ENCODE assay signal across 9 mouse cellular contexts in the genomic region with DNA sequence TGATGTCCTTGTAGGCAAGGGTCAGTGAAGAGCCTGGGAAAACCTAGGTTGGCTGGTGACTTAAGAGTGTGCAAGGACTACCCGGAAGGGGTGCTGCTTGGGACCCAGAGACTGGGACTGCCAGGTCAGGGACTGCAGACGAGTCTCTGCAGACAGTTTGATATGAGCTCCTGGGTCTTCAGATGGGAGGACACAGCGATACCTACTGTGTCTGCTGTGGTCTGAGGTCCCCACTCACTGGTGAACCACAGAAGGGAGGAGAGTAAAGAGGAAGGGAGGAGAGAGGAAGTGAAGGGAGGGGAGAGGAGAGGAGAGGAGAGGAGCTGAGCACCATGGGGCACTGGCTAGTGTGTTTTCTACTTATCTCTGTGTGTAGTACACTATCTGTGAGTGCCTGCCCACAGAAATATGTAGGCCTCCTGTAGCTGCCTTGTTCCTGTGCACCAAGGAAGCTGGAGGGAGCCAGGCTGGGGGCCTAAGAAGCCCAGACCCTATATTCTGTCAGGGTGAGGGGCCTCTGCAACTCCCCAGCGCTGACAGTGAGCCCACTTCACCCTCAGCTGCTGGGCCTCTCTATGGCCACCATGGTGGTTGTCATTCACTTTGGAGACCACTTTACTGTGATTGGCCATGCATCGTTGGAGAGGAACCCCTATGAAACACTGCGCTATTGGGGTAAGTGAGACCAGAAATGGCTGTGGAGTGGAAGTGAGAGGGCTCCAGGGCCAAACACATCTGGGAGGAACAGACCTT. TPM values are rescaled to one million over a fixed set of nuclear protein-coding genes. Genes with fewer than 3 reads are reported as not detected.
DNase-seq lines count a peak whose midpoint lies in the region; ATAC-seq and TF ChIP-seq lines count a peak whose summit lies in the region.
"Had no signal": no experiment of that assay in that cellular context is flagged by ENCODE, and none has a peak within 500 bp of the region (broad histone marks: within the 10 kb centered on the region; RNA-seq: fewer than 3 reads in every experiment).

No protein-coding gene starts in this region.

- intact Hi-C loops in left cerebral cortex, postnatal 10 days (cut with DNase I) = no loop called here

- H3K4me1 ChIP-seq in intestine, embryonic 15.5 days (replicated peaks) = peaks cover 27% of the 10 kb centered on the region
- no peaks in the 10 kb centered on the region for H3K4me1 ChIP-seq in intestine, postnatal 0 days (replicated peaks; ENCODE audit: control insufficient read depth, insufficient read depth, low read length)
- H3K4me1 ChIP-seq in bone marrow macrophage, adult 2 months (ENCODE audit: control insufficient read depth, insufficient read depth, low read length) = peaks cover 40% of the 10 kb centered on the region
- H3K4me1 ChIP-seq in liver, embryonic 12.5 days = peaks cover 87% of the 10 kb centered on the region
- peaks cover 34% of the 10 kb centered on the region; the same call in 1 of the 2 replicates for H3K4me1 ChIP-seq in stomach, embryonic 16.5 days (ENCODE audit: control insufficient read depth, insufficient read depth, low read length)

- H3K27me3 ChIP-seq in intestine, embryonic 15.5 days (replicated peaks) = no peaks in the 10 kb centered on the region
- no peaks in the 10 kb centered on the region for H3K27me3 ChIP-seq in intestine, postnatal 0 days (replicated peaks; ENCODE audit: control insufficient read depth, insufficient read depth, low read length)
- no peaks in the 10 kb centered on the region for H3K27me3 ChIP-seq in liver, embryonic 12.5 days (replicated peaks)
- no peaks in the 10 kb centered on the region for H3K27me3 ChIP-seq in stomach, embryonic 16.5 days (ENCODE audit: control insufficient read depth, insufficient read depth, low read length)
- H3K27me3 ChIP-seq: embryonic facial prominence, embryonic 13.5 days had no signal

- no peak for TF ChIP-seq POLR2A in bone marrow macrophage, adult 2 months (IDR thresholded peaks at IDR 0.05; ENCODE audit: borderline replicate concordance, low read depth, low read length)

- H3K4me3 ChIP-seq in intestine, embryonic 15.5 days (replicated peaks) = no peak overlapping the region
- no peak overlapping the region for H3K4me3 ChIP-seq in intestine, postnatal 0 days (ENCODE audit: low read depth, low read length)
- peak overlapping the region; percentile 27 for H3K4me3 ChIP-seq in bone marrow macrophage, adult 2 months (ENCODE audit: insufficient read depth, low read length)
- peak overlapping the region; percentile 82 for H3K4me3 ChIP-seq in liver, embryonic 12.5 days
- peak overlapping the region; percentile 10; the same call in 1 of the 2 replicates for H3K4me3 ChIP-seq in stomach, embryonic 16.5 days (replicated peaks; ENCODE audit: low read length)
- H3K4me3 ChIP-seq: embryonic facial prominence, embryonic 13.5 days had no signal

- DNase-seq in gastrocnemius, adult 18-20 months (ENCODE audit: low spot score) = no peak
- no peak for DNase-seq in urinary bladder, postnatal 25 days (ENCODE audit: low spot score)
- no peak for DNase-seq in left cerebral cortex, postnatal 10 days (ENCODE audit: extremely low spot score in 1 of 2, low spot score in 2 of 2)

- WGBS in intestine, embryonic 15.5 days = 86% methylated on average over 6 of the region's 6 CpGs
- 88% methylated on average over 6 of the region's 6 CpGs for WGBS in intestine, postnatal 0 days
- WGBS in liver, embryonic 12.5 days (ENCODE audit: insufficient replicate concordance) = 14% methylated on average over 6 of the region's 6 CpGs
- 84% methylated on average over 6 of the region's 6 CpGs for WGBS in stomach, embryonic 16.5 days

- no peak for TF ChIP-seq CTCF in intestine, postnatal 0 days (IDR thresholded peaks at IDR 0.05; ENCODE audit: low read depth)
- TF ChIP-seq CTCF in bone marrow macrophage, adult 2 months (IDR thresholded peaks at IDR 0.05; ENCODE audit: low read depth, low read length) = no peak

- H3K36me3 ChIP-seq in intestine, embryonic 15.5 days = no peaks in the 10 kb centered on the region
- no peaks in the 10 kb centered on the region for H3K36me3 ChIP-seq in intestine, postnatal 0 days (ENCODE audit: control insufficient read depth, insufficient read depth)
- H3K36me3 ChIP-seq in liver, embryonic 12.5 days = peaks cover 38% of the 10 kb centered on the region
- H3K36me3 ChIP-seq in stomach, embryonic 16.5 days (ENCODE audit: control insufficient read depth, insufficient read depth, low read length) = no peaks in the 10 kb centered on the region
- H3K36me3 ChIP-seq: embryonic facial prominence, embryonic 13.5 days had no signal

- H3K9ac ChIP-seq in intestine, embryonic 15.5 days = no peak overlapping the region
- H3K9ac ChIP-seq in intestine, postnatal 0 days (ENCODE audit: low read depth, low read length) = no peak overlapping the region
- peak overlapping the region; percentile 93 for H3K9ac ChIP-seq in liver, embryonic 12.5 days
- H3K9ac ChIP-seq in stomach, embryonic 16.5 days (ENCODE audit: low read length) = peak overlapping the region; percentile 29; the same call in 1 of the 2 replicates

- H3K27ac ChIP-seq in intestine, embryonic 15.5 days = 0 out of 2 replicates have a peak overlapping the region, but pooled peaks have one; percentile 1
- H3K27ac ChIP-seq in intestine, postnatal 0 days (ENCODE audit: low read depth, low read length) = no peak overlapping the region
- peak overlapping the region; percentile 11 for H3K27ac ChIP-seq in bone marrow macrophage, adult 2 months (ENCODE audit: insufficient read depth, low read depth, low read length)
- peak overlapping the region; percentile 100 for H3K27ac ChIP-seq in liver, embryonic 12.5 days
- peak overlapping the region; percentile 26; the same call in 1 of the 2 replicates for H3K27ac ChIP-seq in stomach, embryonic 16.5 days (ENCODE audit: low read length)
- H3K27ac ChIP-seq: embryonic facial prominence, embryonic 13.5 days had no signal

- no peaks in the 10 kb centered on the region for H3K9me3 ChIP-seq in intestine, embryonic 15.5 days
- H3K9me3 ChIP-seq in intestine, postnatal 0 days (ENCODE audit: control insufficient read depth) = no peaks in the 10 kb centered on the region
- no peaks in the 10 kb centered on the region for H3K9me3 ChIP-seq in liver, embryonic 12.5 days (replicated peaks)
- no peaks in the 10 kb centered on the region for H3K9me3 ChIP-seq in stomach, embryonic 16.5 days (replicated peaks; ENCODE audit: control insufficient read depth, low read length)
- H3K9me3 ChIP-seq: embryonic facial prominence, embryonic 13.5 days had no signal

- ATAC-seq in intestine, embryonic 15.5 days = no peak
- no peak for ATAC-seq in intestine, postnatal 0 days
- peak; percentile 75 for ATAC-seq in liver, embryonic 12.5 days
- no peak for ATAC-seq in stomach, embryonic 16.5 days (ENCODE audit: insufficient read depth, low FRiP score)

- 0 out of 2 replicates have a peak overlapping the region, but pooled peaks have one; percentile 5 for H3K4me2 ChIP-seq in intestine, embryonic 15.5 days (replicated peaks)
- no peak overlapping the region for H3K4me2 ChIP-seq in intestine, postnatal 0 days (replicated peaks; ENCODE audit: low read depth)
- H3K4me2 ChIP-seq in liver, embryonic 12.5 days = peak overlapping the region; percentile 95
- no peak overlapping the region for H3K4me2 ChIP-seq in stomach, embryonic 16.5 days (ENCODE audit: low read depth, low read length)
- H3K4me2 ChIP-seq: embryonic facial prominence, embryonic 13.5 days had no signal

RNA-seq across cellular contexts. Expression of a gene that starts 0.7 kb away (rescaled TPM):
- 2.2 and 2.8 TPM in 2 replicates for polyA plus RNA-seq in intestine, embryonic 15.5 days (2015; fragmentation: Nextera tagmentation; extraction: Ambion mirVana)
- 0.74 and 0.77 TPM in 2 replicates for polyA plus RNA-seq in intestine, postnatal 0 days (2015; fragmentation: Nextera tagmentation; extraction: Ambion mirVana)
- polyA plus RNA-seq in bone marrow macrophage, adult 2 months (2012; ENCODE audit: insufficient read depth, insufficient read length, missing spikeins) = 23.9 and 25.7 TPM in 2 replicates
- polyA plus RNA-seq in liver, embryonic 12.5 days (2016; fragmentation: Nextera tagmentation; extraction: Ambion mirVana) = 105 and 106 TPM in 2 replicates
- polyA plus RNA-seq in stomach, embryonic 16.5 days (2015; fragmentation: Nextera tagmentation; extraction: Ambion mirVana) = 4.1 and 6.0 TPM in 2 replicates
- under 1 TPM in 1 of 2 experiments, not detected in 1; 0.40 TPM for total RNA-seq in gastrocnemius, adult 18-20 months (2021)
- total RNA-seq in left cerebral cortex, postnatal 10 days (2021) = under 1 TPM; 0.26 to 0.32 TPM

RNA-seq across cellular contexts. Expression of a gene that starts 36.5 kb away (rescaled TPM):
- polyA plus RNA-seq in intestine, embryonic 15.5 days (2015; fragmentation: Nextera tagmentation; extraction: Ambion mirVana) = 12.2 and 12.6 TPM in 2 replicates
- 5.4 and 6.8 TPM in 2 replicates for polyA plus RNA-seq in intestine, postnatal 0 days (2015; fragmentation: Nextera tagmentation; extraction: Ambion mirVana)
- not detected in 2 replicates for polyA plus RNA-seq in bone marrow macrophage, adult 2 months (2012; ENCODE audit: insufficient read depth, insufficient read length, missing spikeins)
- polyA plus RNA-seq in liver, embryonic 12.5 days (2016; fragmentation: Nextera tagmentation; extraction: Ambion mirVana) = 1.3 TPM in 2 replicates
- 6.2 and 6.7 TPM in 2 replicates for polyA plus RNA-seq in stomach, embryonic 16.5 days (2015; fragmentation: Nextera tagmentation; extraction: Ambion mirVana)
- not detected for total RNA-seq in gastrocnemius, adult 18-20 months (2021)
- under 1 TPM; 0.43 to 0.58 TPM for total RNA-seq in left cerebral cortex, postnatal 10 days (2021)

RNA-seq across cellular contexts. Expression of a gene that starts 47.0 kb away (rescaled TPM):
- 411 and 413 TPM in 2 replicates for polyA plus RNA-seq in intestine, embryonic 15.5 days (2015; fragmentation: Nextera tagmentation; extraction: Ambion mirVana)
- polyA plus RNA-seq in intestine, postnatal 0 days (2015; fragmentation: Nextera tagmentation; extraction: Ambion mirVana) = 212 and 216 TPM in 2 replicates
- polyA plus RNA-seq in bone marrow macrophage, adult 2 months (2012; ENCODE audit: insufficient read depth, insufficient read length, missing spikeins) = 314 and 321 TPM in 2 replicates
- 154 TPM in 2 replicates for polyA plus RNA-seq in liver, embryonic 12.5 days (2016; fragmentation: Nextera tagmentation; extraction: Ambion mirVana)
- 638 and 686 TPM in 2 replicates for polyA plus RNA-seq in stomach, embryonic 16.5 days (2015; fragmentation: Nextera tagmentation; extraction: Ambion mirVana)
- total RNA-seq in gastrocnemius, adult 18-20 months (2021) = 100 to 1,000 TPM in 1 of 2 experiments, 10 to 100 TPM in 1; 97.2 to 115 TPM
- total RNA-seq in left cerebral cortex, postnatal 10 days (2021) = 100 to 1,000 TPM; 344 to 359 TPM

Comparison
In these comparisons a context has a peak if more than half of its experiments do, and no peak if none do; other contexts are left out.
1. H3K4me2 ChIP-seq: peak in intestine, embryonic 15.5 days (single experiment) and liver, embryonic 12.5 days (single experiment); none in intestine, postnatal 0 days (single experiment) and stomach, embryonic 16.5 days (single experiment).
2. H3K4me3 ChIP-seq: peak in bone marrow macrophage, adult 2 months (single experiment), liver, embryonic 12.5 days (single experiment) and stomach, embryonic 16.5 days (single experiment); none in intestine, embryonic 15.5 days (single experiment) and intestine, postnatal 0 days (single experiment).
3. H3K9ac ChIP-seq: peak in liver, embryonic 12.5 days (single experiment) and stomach, embryonic 16.5 days (single experiment); none in intestine, embryonic 15.5 days (single experiment) and intestine, postnatal 0 days (single experiment).